Mouse (Mus musculus) G1E (cell line): ENCODE measurements around the gene Myh9.

ENCODE experiments used
- CTCF ChIP-seq: IDR thresholded peaks from 2 replicates; pipeline ENCODE4 v1.5.1; 2012; ENCODE audit warnings: low read depth, low read length, inconsistent platforms, mixed read lengths
- GATA1 ChIP-seq: IDR thresholded peaks from 2 replicates; pipeline ENCODE4 v1.6.1; 2012; ENCODE audit warnings: borderline replicate concordance, low read length, inconsistent platforms, mixed read lengths
- GATA2 ChIP-seq: IDR thresholded peaks from 2 replicates; pipeline ENCODE4 v1.6.1; 2012; ENCODE audit warnings: low read depth, low read length, inconsistent platforms, borderline replicate concordance
- POLR2AphosphoS5 ChIP-seq: IDR thresholded peaks from 2 replicates; pipeline ENCODE4 v1.6.1; 2012; ENCODE audit warnings: low read depth, low read length, inconsistent platforms; ENCODE audit not compliant: insufficient replicate concordance
- TAL1 ChIP-seq: conservative IDR thresholded peaks from 2 replicates; pipeline ENCODE4 v1.6.1; 2012; ENCODE audit warnings: low read depth, low read length, inconsistent platforms, mixed read lengths

DNA sequence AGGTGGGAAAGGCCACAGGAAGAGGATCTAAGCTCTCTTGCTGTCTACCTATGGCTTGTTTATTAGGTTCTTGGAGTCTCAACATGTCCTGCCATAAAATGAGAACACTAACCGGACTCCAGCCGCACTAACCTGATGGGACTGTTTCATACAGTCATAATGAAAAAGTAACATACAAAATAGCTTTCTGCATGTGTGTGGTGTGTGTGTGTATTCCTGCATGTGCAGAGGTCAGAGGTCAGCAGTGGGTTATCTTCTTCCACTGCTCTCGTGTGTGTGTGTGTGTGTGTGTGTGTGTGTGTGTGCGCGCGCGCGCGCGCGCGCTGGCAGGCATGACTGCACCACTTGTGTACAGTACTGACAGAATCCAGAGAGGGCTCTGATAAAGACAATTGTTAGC lies 13.7 kb downstream of the Myh9 start:
- TF ChIP-seq CTCF (no peak), GATA1 (no peak), POLR2AphosphoS5 (no peak), GATA2 (no peak), TAL1 (no peak)
